Mouse (Mus musculus): ENCODE measurements around the gene Aspdh. TPM values are rescaled to one million over a fixed set of nuclear protein-coding genes. Genes with fewer than 3 reads are reported as not detected.

Aspdh gene
- total RNA-seq (2022) = 1 to 10 TPM in 3 of 4 experiments, under 1 TPM in 1; 0.73 to 2.0 (median 1.4) TPM

- DNase-seq = no peak
Measured at GRCm38 (mm10) chr7:44465111-44465510, at the start of gene Aspdh. TSS of gene Aspdh (plus strand) at chr7:44465391.

- no peak for DNase-seq
Measured at GRCm38 (mm10) chr7:44427666-44428065, 37.5 kb upstream of the Aspdh start.

GRCm38 (mm10) chr7:44428171-44428950 lies 36.8 kb upstream of the Aspdh start:
- DNase-seq = no peak

- DNase-seq = no peak
Measured at GRCm38 (mm10) chr7:44428968-44429521, 36.1 kb upstream of the Aspdh start, which contains the start of gene Lrrc4b. TSS of gene Lrrc4b (plus strand) at chr7:44429018.

GRCm38 (mm10) chr7:44429534-44430488 lies 35.4 kb upstream of the Aspdh start:
- DNase-seq = no peak

GRCm38 (mm10) chr7:44432550-44432949 lies 32.6 kb upstream of the Aspdh start:
- DNase-seq = no peak

GRCm38 (mm10) chr7:44433371-44433770 lies 31.8 kb upstream of the Aspdh start:
- no peak for DNase-seq

- no peak for DNase-seq
Measured at GRCm38 (mm10) chr7:44434089-44434488, 31.1 kb upstream of the Aspdh start.

- no peak for DNase-seq
Measured at GRCm38 (mm10) chr7:44435796-44436195, 29.4 kb upstream of the Aspdh start.

GRCm38 (mm10) chr7:44436267-44436666 lies 28.9 kb upstream of the Aspdh start:
- no peak for DNase-seq

- DNase-seq = no peak
Measured at GRCm38 (mm10) chr7:44437188-44437587, 28.0 kb upstream of the Aspdh start.

GRCm38 (mm10) chr7:44437933-44438332 lies 27.3 kb upstream of the Aspdh start:
- no peak for DNase-seq

- no peak for DNase-seq
Measured at GRCm38 (mm10) chr7:44439696-44440095, 25.5 kb upstream of the Aspdh start.

- DNase-seq = no peak
Measured at GRCm38 (mm10) chr7:44440479-44440878, 24.7 kb upstream of the Aspdh start.

- DNase-seq = no peak
Measured at GRCm38 (mm10) chr7:44441180-44441579, 24.0 kb upstream of the Aspdh start.

GRCm38 (mm10) chr7:44441648-44442109 lies 23.5 kb upstream of the Aspdh start:
- DNase-seq = no peak

GRCm38 (mm10) chr7:44442407-44442821 lies 22.8 kb upstream of the Aspdh start:
- DNase-seq = no peak

- DNase-seq = no peak
Measured at GRCm38 (mm10) chr7:44443268-44444173, 21.7 kb upstream of the Aspdh start.

GRCm38 (mm10) chr7:44444886-44445527 lies 20.2 kb upstream of the Aspdh start:
- DNase-seq = no peak

GRCm38 (mm10) chr7:44445528-44445923 lies 19.7 kb upstream of the Aspdh start:
- no peak for DNase-seq

Data from adrenal gland, adult 8-10 months (tissue).